8 mouse cellular contexts compared by ENCODE assay signal in genomic region chr3:133310809-133311179, GRCm38 (mm10). TPM values are rescaled to one million over a fixed set of nuclear protein-coding genes. Genes with fewer than 3 reads are reported as not detected.
A peak's percentile ranks its signal among the peaks of the same experiment; 100 is the strongest.
DNase-seq lines count a peak whose midpoint lies in the region; ATAC-seq and TF ChIP-seq lines count a peak whose summit lies in the region.

No protein-coding gene starts in this region.

- TF ChIP-seq POLR2A in embryonic fibroblast, embryonic 13.5 days (IDR thresholded peaks at IDR 0.05; ENCODE audit: low read depth, low read length), result no peak
- TF ChIP-seq POLR2A in limb, embryonic 14.5 days (IDR thresholded peaks at IDR 0.05; ENCODE audit: borderline replicate concordance, extremely low read depth, insufficient read depth, insufficient read length), result no peak

- H3K27ac ChIP-seq in gastrocnemius, adult 2 months, result peak overlapping the region; percentile 97
- H3K27ac ChIP-seq in embryonic fibroblast, embryonic 13.5 days (ENCODE audit: insufficient read depth, low read length), result peak overlapping the region; percentile 84
- H3K27ac ChIP-seq in limb, embryonic 14.5 days (replicated peaks; ENCODE audit: low read depth, low read length), result peak overlapping the region; percentile 99
- H3K27ac ChIP-seq in stomach, embryonic 15.5 days, result peak overlapping the region; percentile 97

- TF ChIP-seq CTCF in gastrocnemius, adult 2 months (IDR thresholded peaks at IDR 0.05), result no peak
- TF ChIP-seq CTCF in C2C12 (IDR thresholded peaks at IDR 0.05; ENCODE audit: control insufficient read depth, insufficient read depth, insufficient read length), result no peak
- no peak for TF ChIP-seq CTCF in embryonic fibroblast, embryonic 13.5 days (IDR thresholded peaks at IDR 0.05; ENCODE audit: borderline replicate concordance, insufficient read depth, low read length)

- H3K9ac ChIP-seq in limb, embryonic 14.5 days (ENCODE audit: low read depth, low read length, severe bottlenecking), result peak overlapping the region; percentile 97
- H3K9ac ChIP-seq in stomach, embryonic 15.5 days, result peak overlapping the region; percentile 88; the same call in 1 of the 2 replicates

- 0 out of 2 replicates have a peak, but pooled peaks have one; percentile 27 for ATAC-seq in limb, embryonic 14.5 days (ENCODE audit: low FRiP score, low read depth)
- peak; percentile 16; the same call in 1 of the 2 replicates for ATAC-seq in stomach, embryonic 15.5 days (ENCODE audit: insufficient read depth, low FRiP score, low read depth)

- H3K4me1 ChIP-seq in embryonic fibroblast, embryonic 13.5 days (ENCODE audit: control insufficient read depth, insufficient read depth, low read length), result no peaks in the 10 kb centered on the region
- no peaks in the 10 kb centered on the region for H3K4me1 ChIP-seq in limb, embryonic 14.5 days (ENCODE audit: control insufficient read depth, insufficient read depth, low read length)
- 0 out of 2 replicates have a peak, but pooled peaks cover 3% of the 10 kb centered on the region for H3K4me1 ChIP-seq in stomach, embryonic 15.5 days

- H3K79me2 ChIP-seq in C2C12 (ENCODE audit: control insufficient read depth, insufficient read depth), result peaks cover 18% of the 10 kb centered on the region

- peak overlapping the region; percentile 90 for H3K4me3 ChIP-seq in gastrocnemius, adult 2 months
- peak overlapping the region; percentile 40 for H3K4me3 ChIP-seq in C2C12 (ENCODE audit: insufficient read depth, poor library complexity, severe bottlenecking)
- H3K4me3 ChIP-seq in embryonic fibroblast, embryonic 13.5 days (ENCODE audit: insufficient read depth, low read length), result peak overlapping the region; percentile 71
- H3K4me3 ChIP-seq in limb, embryonic 14.5 days (replicated peaks; ENCODE audit: low read length), result peak overlapping the region; percentile 73
- peak overlapping the region; percentile 79 for H3K4me3 ChIP-seq in stomach, embryonic 15.5 days (replicated peaks)

- peak overlapping the region; percentile 48 for H3K4me2 ChIP-seq in limb, embryonic 14.5 days (replicated peaks; ENCODE audit: low read depth, low read length, severe bottlenecking)
- H3K4me2 ChIP-seq in stomach, embryonic 15.5 days, result peak overlapping the region; percentile 72

- H3K79me3 ChIP-seq in C2C12 (ENCODE audit: low read depth), result peaks cover 7% of the 10 kb centered on the region

- no peaks in the 10 kb centered on the region for H3K36me3 ChIP-seq in C2C12 (ENCODE audit: control insufficient read depth, insufficient read depth)
- H3K36me3 ChIP-seq in limb, embryonic 14.5 days (ENCODE audit: control insufficient read depth, insufficient read depth, low read length), result no peaks in the 10 kb centered on the region; the same call in 1 of the 2 replicates
- 0 out of 2 replicates have a peak, but pooled peaks cover 4% of the 10 kb centered on the region for H3K36me3 ChIP-seq in stomach, embryonic 15.5 days

- intact Hi-C loops in gastrocnemius, adult 2 months (cut with DNase I), result loop anchor here (5.0 to 10.0 kb wide), 4 partner anchors 242 to 1324 kb away; no protein-coding TSS in a partner anchor

- H3ac ChIP-seq in C2C12 (ENCODE audit: control insufficient read depth, insufficient read length, low read depth), result peak overlapping the region; percentile 71

- no peaks in the 10 kb centered on the region for H3K27me3 ChIP-seq in C2C12 (ENCODE audit: control insufficient read depth, insufficient read depth, insufficient read length)
- no peaks in the 10 kb centered on the region for H3K27me3 ChIP-seq in limb, embryonic 14.5 days (ENCODE audit: control insufficient read depth, insufficient read depth, low read length)
- no peaks in the 10 kb centered on the region for H3K27me3 ChIP-seq in stomach, embryonic 15.5 days (replicated peaks)

- 0 out of 2 replicates have a peak, but pooled peaks cover 4% of the 10 kb centered on the region for H3K9me3 ChIP-seq in limb, embryonic 14.5 days (ENCODE audit: control insufficient read depth, low read length)
- H3K9me3 ChIP-seq in stomach, embryonic 15.5 days, result no peaks in the 10 kb centered on the region

- 18% methylated on average over 14 of the region's 14 CpGs for WGBS in limb, embryonic 14.5 days
- 19% methylated on average over 14 of the region's 14 CpGs for WGBS in stomach, embryonic 15.5 days

- DNase-seq in gastrocnemius, adult 2 months, result no peak
- no peak for DNase-seq in gastrocnemius, postnatal 25 days
- DNase-seq in limb, embryonic 14.5 days (ENCODE audit: low spot score), result no peak
- no peak for DNase-seq in spleen, adult 12 weeks (ENCODE audit: low spot score)
- no peak for DNase-seq in kidney, adult 18-20 months

TF ChIP-seq in C2C12, 6 proteins besides CTCF, POLR2A, EP300 and RAD21:
- TF ChIP-seq MYOG (IDR thresholded peaks at IDR 0.05; ENCODE audit: control insufficient read depth, extremely low read depth, insufficient read length) (no peak), USF1 (IDR thresholded peaks at IDR 0.05; ENCODE audit: low read depth) (no peak), MYOD1 (IDR thresholded peaks at IDR 0.05; ENCODE audit: control insufficient read depth, insufficient read length, low read depth) (no peak), CEBPB (IDR thresholded peaks at IDR 0.05; ENCODE audit: low read depth) (no peak), MAX (IDR thresholded peaks at IDR 0.05) (no peak), FOSL1 (IDR thresholded peaks at IDR 0.05; ENCODE audit: insufficient read depth, low read length, poor library complexity, severe bottlenecking) (no peak)

RNA-seq across cellular contexts. Expression of gene Ppa2, which starts 0.9 kb away (rescaled TPM):
- total RNA-seq in gastrocnemius, adult 2 months (2021), result 10 to 100 TPM; 43.7 to 59.7 TPM
- total RNA-seq in gastrocnemius, postnatal 25 days (2021), result 10 to 100 TPM; 48.5 to 50.2 TPM
- 41.2 TPM for polyA plus RNA-seq in C2C12 (2012; fragmentation: generic; extraction: Trizol)
- polyA plus RNA-seq in embryonic fibroblast, embryonic 13.5 days (2011; ENCODE audit: insufficient read length, low read depth, missing spikeins), result 34.9 and 40.2 TPM in 2 replicates
- 30.8 and 41.2 TPM in 2 replicates for polyA plus RNA-seq in limb, embryonic 14.5 days (2012; rRNA removed)
- polyA plus RNA-seq in limb, embryonic 14.5 days (2014; fragmentation: Nextera tagmentation; extraction: Ambion mirVana), result 79.9 and 84.6 TPM in 2 replicates
- polyA plus RNA-seq in stomach, embryonic 15.5 days (2015; fragmentation: Nextera tagmentation; extraction: Ambion mirVana), result 95.6 and 103 TPM in 2 replicates

Comparison
In these comparisons a context has a peak if more than half of its experiments do, and no peak if none do; other contexts are left out.
1. H3K4me3 ChIP-seq: peak in every context shown above with its lines; median percentile 90 in gastrocnemius, adult 2 months; 79 in stomach, embryonic 15.5 days; 73 in limb, embryonic 14.5 days; 71 in embryonic fibroblast, embryonic 13.5 days; 40 in C2C12.